Mouse (Mus musculus) myocyte (in vitro differentiated cells): ENCODE measurements at regions not wholly inside any gene's neighbourhood (a gene's known extent, or its start where the extent isn't known, plus 50 kb on each side); places are given as distances from the start of the nearest gene placed in this dataset.

Experiments used
- H3K27me3 ChIP-seq: one replicate; pipeline ENCODE4 v1.6.1; 2011; ENCODE audit not compliant: control insufficient read depth, insufficient read depth, insufficient read length
- H3K36me3 ChIP-seq: one replicate; pipeline ENCODE4 v1.6.1; 2011; ENCODE audit not compliant: control insufficient read depth, insufficient read depth
- H3K4me2 ChIP-seq: one replicate; pipeline ENCODE4 v1.6.1; 2011; ENCODE audit warnings: low read depth, control low read depth
- H3K4me3 ChIP-seq: one replicate; pipeline ENCODE4 v1.5.1; 2011; ENCODE audit warnings: mild to moderate bottlenecking, control low read depth, moderate library complexity
- H3K79me2 ChIP-seq: one replicate; pipeline ENCODE4 v1.6.1; 2011; ENCODE audit not compliant: control insufficient read depth, insufficient read depth
- H3ac ChIP-seq: one replicate; pipeline ENCODE4 v1.6.1; 2011; ENCODE audit not compliant: control insufficient read depth, insufficient read length
- CEBPB ChIP-seq: IDR thresholded peaks from 2 replicates; pipeline ENCODE4 v1.6.1; 2011; ENCODE audit warnings: mild to moderate bottlenecking, moderate library complexity; ENCODE audit not compliant: poor library complexity, insufficient read depth, severe bottlenecking
- E2F4 ChIP-seq: IDR thresholded peaks from one replicate; pipeline ENCODE4 v1.6.1; 2011; ENCODE audit warnings: mild to moderate bottlenecking, control low read depth, moderate library complexity; ENCODE audit not compliant: insufficient read depth
- MAX ChIP-seq: IDR thresholded peaks from one replicate; pipeline ENCODE4 v1.6.1; 2011; ENCODE audit warnings: low read depth, mild to moderate bottlenecking, control low read depth
- MYOD1 ChIP-seq, 3 experiments: IDR thresholded peaks; one replicate each; pipeline ENCODE4 v1.6.1; 2011; ENCODE audit warnings: control low read depth in 2 of 3, low read depth in 2 of 3, mild to moderate bottlenecking in 2 of 3, moderate library complexity in 1 of 3; ENCODE audit not compliant: insufficient read length in 2 of 3, control insufficient read depth in 1 of 3
- MYOG ChIP-seq, 3 experiments: IDR thresholded peaks; one replicate each; pipeline ENCODE4 v1.6.1; 2011; ENCODE audit warnings: control low read depth in 2 of 3, low read depth in 2 of 3, mild to moderate bottlenecking in 2 of 3; ENCODE audit not compliant: insufficient read length in 2 of 3, control insufficient read depth in 1 of 3, insufficient read depth in 1 of 3
- POLR2A ChIP-seq: IDR thresholded peaks from one replicate; pipeline ENCODE4 v1.6.1; 2011; ENCODE audit warnings: low read depth, mild to moderate bottlenecking, control low read depth, moderate library complexity; ENCODE audit not compliant: insufficient read length
- POLR2AphosphoS2 ChIP-seq: IDR thresholded peaks from one replicate; pipeline ENCODE4 v1.6.1; 2011; ENCODE audit warnings: low read depth, control low read depth; ENCODE audit not compliant: insufficient read length
- REST ChIP-seq: IDR thresholded peaks from one replicate; pipeline ENCODE4 v1.6.1; 2011; ENCODE audit warnings: mild to moderate bottlenecking, control low read depth, moderate library complexity; ENCODE audit not compliant: insufficient read depth, insufficient read length
- SRF ChIP-seq: IDR thresholded peaks from one replicate; pipeline ENCODE4 v1.6.1; 2011; ENCODE audit warnings: low read depth; ENCODE audit not compliant: control insufficient read depth, insufficient read length
- TCF12 ChIP-seq: IDR thresholded peaks from one replicate; pipeline ENCODE4 v1.6.1; 2011; ENCODE audit warnings: mild to moderate bottlenecking, control low read depth; ENCODE audit not compliant: poor library complexity, insufficient read depth, severe bottlenecking
- TCF3 ChIP-seq: IDR thresholded peaks from one replicate; pipeline ENCODE4 v1.6.1; 2011; ENCODE audit warnings: low read depth, control low read depth; ENCODE audit not compliant: insufficient read length
- USF1 ChIP-seq: IDR thresholded peaks from one replicate; pipeline ENCODE4 v1.6.1; 2011; ENCODE audit warnings: low read depth, mild to moderate bottlenecking, control low read depth, moderate library complexity

GRCm38 (mm10) chr10:119134797-119135488 lies 104.9 kb downstream of the Cand1 start:
- Histone ChIP-seq H3K4me3 (no peak overlapping the region), H3K36me3 (no peaks in the 10 kb centered on the region), H3K4me2 (no peak overlapping the region), H3K79me2 (no peaks in the 10 kb centered on the region), H3K27me3 (no peaks in the 10 kb centered on the region), H3ac (no peak overlapping the region)
- TF ChIP-seq USF1: no peak
- TF ChIP-seq E2F4: no peak
- TF ChIP-seq POLR2AphosphoS2: no peak
- no peak for TF ChIP-seq MYOG (IDR thresholded peaks at IDR 0.05; ENCODE audit: control insufficient read depth in 1 of 3, insufficient read depth in 1 of 3, insufficient read length in 2 of 3, low read depth in 2 of 3)
- TF ChIP-seq POLR2A: no peak
- no peak for TF ChIP-seq REST
- TF ChIP-seq MYOD1 (IDR thresholded peaks at IDR 0.05; ENCODE audit: control insufficient read depth in 1 of 3, insufficient read length in 2 of 3, low read depth in 2 of 3): no peak
- no peak for TF ChIP-seq TCF12
- TF ChIP-seq SRF: no peak
- TF ChIP-seq TCF3: no peak
- TF ChIP-seq MAX: no peak
- TF ChIP-seq CEBPB: no peak

DNA sequence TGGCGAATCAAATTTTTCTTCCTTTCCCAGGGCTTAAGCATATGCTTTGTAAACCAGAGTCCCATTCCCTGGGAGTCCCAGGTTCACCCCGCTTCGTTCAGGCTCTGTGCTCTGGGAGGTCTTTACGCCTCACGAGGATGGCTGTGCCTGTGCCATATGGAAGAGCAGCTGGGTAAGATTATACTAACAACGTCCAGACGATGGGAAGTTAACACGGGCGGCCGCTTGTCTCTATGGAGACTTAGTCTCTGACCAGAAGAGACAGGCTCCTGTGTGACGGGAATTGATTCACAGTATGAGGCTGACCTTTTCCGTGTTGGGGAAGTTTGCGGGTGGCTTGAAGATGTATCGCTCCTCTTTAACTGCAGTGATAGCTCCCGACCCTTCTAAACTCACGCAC lies 107.9 kb downstream of the Cand1 start:
- Histone ChIP-seq H3K4me2 (no peak overlapping the region), H3ac (no peak overlapping the region), H3K79me2 (no peaks in the 10 kb centered on the region), H3K36me3 (no peaks in the 10 kb centered on the region), H3K27me3 (no peaks in the 10 kb centered on the region), H3K4me3 (no peak overlapping the region)
- no peak for TF ChIP-seq USF1
- TF ChIP-seq REST: no peak
- TF ChIP-seq TCF12: no peak
- TF ChIP-seq POLR2A: no peak
- TF ChIP-seq E2F4: no peak
- TF ChIP-seq MYOD1 (IDR thresholded peaks at IDR 0.05; ENCODE audit: control insufficient read depth in 1 of 3, insufficient read length in 2 of 3, low read depth in 2 of 3): no peak
- no peak for TF ChIP-seq SRF
- TF ChIP-seq POLR2AphosphoS2: no peak
- TF ChIP-seq TCF3: no peak
- no peak for TF ChIP-seq MAX
- no peak for TF ChIP-seq MYOG (IDR thresholded peaks at IDR 0.05; ENCODE audit: control insufficient read depth in 1 of 3, insufficient read depth in 1 of 3, insufficient read length in 2 of 3, low read depth in 2 of 3)
- no peak for TF ChIP-seq CEBPB

GRCm38 (mm10) chr10:119130676-119131075 lies 109.2 kb downstream of the Cand1 start:
- Histone ChIP-seq H3ac (no peak overlapping the region), H3K36me3 (no peaks in the 10 kb centered on the region), H3K4me2 (no peak overlapping the region), H3K4me3 (no peak overlapping the region), H3K79me2 (no peaks in the 10 kb centered on the region), H3K27me3 (no peaks in the 10 kb centered on the region)
- TF ChIP-seq MYOG (IDR thresholded peaks at IDR 0.05; ENCODE audit: control insufficient read depth in 1 of 3, insufficient read depth in 1 of 3, insufficient read length in 2 of 3, low read depth in 2 of 3): no peak
- no peak for TF ChIP-seq SRF
- TF ChIP-seq REST: no peak
- no peak for TF ChIP-seq POLR2A
- no peak for TF ChIP-seq POLR2AphosphoS2
- TF ChIP-seq E2F4: no peak
- TF ChIP-seq TCF3: no peak
- no peak for TF ChIP-seq MYOD1 (IDR thresholded peaks at IDR 0.05; ENCODE audit: control insufficient read depth in 1 of 3, insufficient read length in 2 of 3, low read depth in 2 of 3)
- TF ChIP-seq TCF12: no peak
- no peak for TF ChIP-seq USF1
- no peak for TF ChIP-seq MAX
- TF ChIP-seq CEBPB: no peak

DNA sequence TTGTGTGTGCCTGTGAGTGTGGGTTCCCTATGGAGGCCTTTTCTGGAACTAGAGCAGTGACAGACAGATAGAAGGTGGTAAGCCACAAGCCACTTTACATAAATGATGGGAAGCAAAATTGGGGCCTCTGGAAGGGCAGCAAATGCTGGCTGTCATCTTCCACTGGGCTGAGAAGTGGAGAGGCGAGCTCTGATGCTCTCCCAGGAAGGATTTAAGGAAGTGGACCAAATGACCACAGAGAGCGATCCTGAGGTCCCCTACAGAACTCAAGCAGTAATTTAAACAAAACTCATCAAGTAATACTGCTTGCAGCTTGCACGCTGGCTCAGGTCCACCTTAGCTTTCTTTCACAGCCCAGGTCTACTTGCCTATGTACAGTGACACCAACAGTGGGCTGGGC lies 111.8 kb downstream of the Cand1 start:
- no peak for TF ChIP-seq MYOG (IDR thresholded peaks at IDR 0.05; ENCODE audit: control insufficient read depth in 1 of 3, insufficient read depth in 1 of 3, insufficient read length in 2 of 3, low read depth in 2 of 3)
- TF ChIP-seq TCF12: no peak
- TF ChIP-seq TCF3: no peak
- Histone ChIP-seq H3K36me3 (no peaks in the 10 kb centered on the region), H3K27me3 (no peaks in the 10 kb centered on the region), H3K79me2 (no peaks in the 10 kb centered on the region), H3ac (no peak overlapping the region), H3K4me3 (no peak overlapping the region), H3K4me2 (no peak overlapping the region)

DNA sequence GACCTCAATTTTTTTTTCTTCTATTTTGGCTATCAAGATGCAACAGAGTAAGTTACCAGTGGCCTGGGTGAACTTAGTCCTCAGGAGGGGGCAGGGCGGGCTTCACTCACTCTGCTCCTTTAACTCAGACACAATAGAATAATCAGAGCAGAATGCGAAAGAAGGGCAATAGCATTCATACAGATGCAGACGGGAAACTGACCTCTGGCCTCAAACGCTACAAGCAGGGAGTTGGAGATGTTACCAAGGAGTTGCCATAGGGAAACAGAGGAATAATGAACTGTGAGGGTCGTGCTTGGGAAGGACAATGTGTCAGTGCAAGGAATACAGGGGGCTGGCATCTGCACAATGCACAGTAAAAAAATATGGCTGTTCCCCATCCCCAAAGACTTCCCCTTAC lies 116.3 kb downstream of the Cand1 start:
- Histone ChIP-seq H3K4me3 (no peak overlapping the region), H3K36me3 (no peaks in the 10 kb centered on the region), H3K27me3 (no peaks in the 10 kb centered on the region), H3ac (no peak overlapping the region), H3K4me2 (no peak overlapping the region), H3K79me2 (no peaks in the 10 kb centered on the region)
- TF ChIP-seq POLR2A: no peak
- no peak for TF ChIP-seq SRF
- no peak for TF ChIP-seq USF1
- TF ChIP-seq TCF12: no peak
- no peak for TF ChIP-seq CEBPB
- TF ChIP-seq TCF3: no peak
- TF ChIP-seq MAX: no peak
- no peak for TF ChIP-seq REST
- no peak for TF ChIP-seq MYOD1 (IDR thresholded peaks at IDR 0.05; ENCODE audit: control insufficient read depth in 1 of 3, insufficient read length in 2 of 3, low read depth in 2 of 3)
- no peak for TF ChIP-seq E2F4
- TF ChIP-seq MYOG (IDR thresholded peaks at IDR 0.05; ENCODE audit: control insufficient read depth in 1 of 3, insufficient read depth in 1 of 3, insufficient read length in 2 of 3, low read depth in 2 of 3): no peak
- TF ChIP-seq POLR2AphosphoS2: no peak
